Mouse (Mus musculus) olfactory bulb, adult 2 months (tissue): Measurements from ENCODE around the gene B4galt1.

Experiments used
- CTCF ChIP-seq: fragments of 200-500 bp; IDR thresholded peaks from 2 replicates; pipeline ENCODE4 v1.5.1; 2012; ENCODE audit warnings: low read depth, mild to moderate bottlenecking, low read length, moderate library complexity; ENCODE audit not compliant: insufficient read depth
- POLR2A ChIP-seq: fragments of 200-500 bp; IDR thresholded peaks from 2 replicates; pipeline ENCODE4 v1.6.1; 2012; ENCODE audit warnings: mild to moderate bottlenecking, low read depth, low read length, moderate library complexity; ENCODE audit not compliant: insufficient read depth

DNA sequence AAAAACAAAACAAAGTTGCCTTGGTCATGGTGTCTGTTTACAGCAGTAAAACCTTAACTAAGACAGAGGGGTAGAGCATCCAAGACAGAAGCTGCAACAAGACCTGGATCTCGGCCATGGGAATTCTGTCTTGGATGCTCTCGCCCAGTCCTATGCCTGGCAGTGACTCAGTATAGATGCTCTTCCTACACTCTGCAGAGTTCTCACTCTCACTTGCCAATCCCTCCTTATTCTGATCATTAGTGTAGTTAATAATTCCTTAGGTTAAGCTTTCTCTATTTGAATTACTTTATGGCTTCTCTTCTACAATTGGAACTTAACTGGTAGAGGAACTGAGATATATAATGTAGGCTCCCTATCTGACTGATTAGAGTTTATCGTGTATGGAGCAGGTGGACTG is 41.3 kb upstream of the B4galt1 start:
- TF ChIP-seq CTCF (no peak), POLR2A (no peak)
